Mouse (Mus musculus) retina, adult 2 months (tissue): ENCODE data around the gene Tbp.
"Not testable (repeated sequence)": the region's sequence is repeated elsewhere in the genome, so short reads cannot be mapped to it uniquely, and the experiment has no call there.

Experiments
- DNase-seq: peaks from one replicate; pipeline ENCODE4 v3.0.0-alpha.2; 2012; ENCODE audit warnings: low read depth, low spot score

Gene Tbp

DNA sequence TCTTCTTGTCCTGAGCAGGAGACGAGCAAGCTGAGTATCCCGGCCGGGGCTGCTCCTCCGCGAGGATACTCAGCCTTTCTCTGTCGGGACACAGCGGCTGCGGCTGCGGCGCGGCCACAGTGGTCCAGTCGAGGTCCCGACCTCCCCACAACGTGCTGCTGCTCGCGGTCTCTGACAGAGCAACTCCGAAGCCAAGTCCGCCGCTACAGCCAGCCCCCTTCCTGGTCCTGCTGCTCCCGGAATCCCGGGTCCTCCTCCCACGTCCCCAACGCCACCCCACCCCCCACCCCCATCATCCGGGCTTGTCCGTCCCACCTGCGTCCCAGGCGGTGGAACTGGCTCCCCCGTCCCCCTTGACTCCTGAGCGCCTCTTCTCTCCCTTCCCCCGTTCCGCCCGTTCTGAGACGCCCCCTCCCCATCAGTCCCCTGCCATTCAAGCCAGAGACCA is 36.8 kb downstream of the Tbp start:
- DNase-seq = no peak

DNA sequence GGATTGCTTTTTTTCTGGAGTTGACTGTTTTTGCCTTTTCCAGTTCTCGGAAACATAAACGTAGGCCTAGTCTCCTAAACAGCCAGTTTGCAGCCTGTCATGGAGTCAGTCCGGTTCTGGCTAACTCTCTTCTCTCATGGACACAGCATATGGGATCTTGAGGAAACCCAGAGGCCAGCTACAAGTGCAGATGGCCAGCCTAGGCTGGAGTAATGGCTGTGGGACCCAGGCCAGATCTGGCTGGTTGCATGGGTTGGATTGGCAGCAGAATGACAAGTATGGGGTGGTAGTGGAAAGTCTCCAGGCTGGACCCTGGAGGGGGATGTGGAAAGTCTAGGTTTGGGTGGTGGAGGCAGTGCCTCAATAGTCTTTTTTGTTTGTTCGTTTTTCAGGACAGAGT is 40.6 kb downstream of the Tbp start:
- DNase-seq = no peak

DNA sequence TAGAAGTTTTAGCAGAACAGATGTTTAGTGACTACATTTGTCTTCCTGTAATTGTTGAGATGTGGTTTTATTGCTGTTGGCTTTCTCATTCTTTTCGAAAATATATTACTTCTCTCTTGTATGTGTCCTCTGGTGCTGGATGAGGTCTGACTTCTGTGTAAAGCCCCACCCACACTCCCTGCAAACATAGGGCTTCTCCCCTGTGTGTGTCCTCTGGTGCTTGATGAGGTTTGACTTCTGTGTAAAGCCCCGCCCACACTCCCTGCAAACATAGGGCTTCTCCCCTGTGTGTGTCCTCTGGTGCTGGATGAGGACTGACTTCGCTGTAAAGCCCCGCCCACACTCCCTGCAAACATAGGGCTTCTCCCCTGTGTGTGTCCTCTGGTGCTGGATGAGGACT is 44.2 kb downstream of the Tbp start:
- DNase-seq = not testable (repeated sequence)

DNA sequence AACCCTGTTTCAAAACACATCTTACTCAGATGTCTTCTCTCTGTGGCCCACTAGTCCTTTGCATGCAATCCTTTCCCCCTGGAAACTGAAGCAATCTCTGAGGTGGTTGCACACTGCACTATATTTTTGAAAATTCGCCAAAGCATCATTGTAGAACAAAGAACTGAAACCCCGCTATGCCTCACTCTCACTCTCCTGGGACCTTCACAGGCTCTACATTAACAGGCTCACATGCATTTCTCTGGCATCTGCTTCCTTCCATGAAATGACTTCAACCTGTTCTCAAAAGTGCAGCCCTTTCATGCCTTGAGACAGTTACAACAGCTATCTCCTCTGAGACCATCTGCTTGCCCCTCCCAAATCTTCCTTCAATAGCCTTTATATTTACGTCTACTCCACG is 46.8 kb downstream of the Tbp start:
- DNase-seq = no peak

DNA sequence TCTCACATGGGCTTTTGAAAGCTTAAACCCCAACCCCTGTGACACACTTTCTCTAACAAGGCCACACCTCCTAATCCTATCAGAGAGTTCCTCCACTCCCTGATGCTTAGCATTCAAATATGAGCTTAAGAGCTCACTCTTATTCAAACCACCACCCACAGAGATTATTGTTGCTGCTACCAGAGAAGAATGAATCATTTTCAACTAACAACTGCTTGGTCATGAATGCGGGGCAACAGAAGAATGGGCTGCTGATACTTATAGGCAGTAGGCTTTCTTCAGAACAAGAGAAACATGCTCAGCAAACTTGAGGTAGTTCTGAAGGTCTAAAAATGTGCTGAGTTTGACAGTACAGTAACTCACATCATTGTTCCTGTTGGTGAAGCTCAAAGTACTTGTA is 50.0 kb downstream of the Tbp start:
- DNase-seq = no peak

DNA sequence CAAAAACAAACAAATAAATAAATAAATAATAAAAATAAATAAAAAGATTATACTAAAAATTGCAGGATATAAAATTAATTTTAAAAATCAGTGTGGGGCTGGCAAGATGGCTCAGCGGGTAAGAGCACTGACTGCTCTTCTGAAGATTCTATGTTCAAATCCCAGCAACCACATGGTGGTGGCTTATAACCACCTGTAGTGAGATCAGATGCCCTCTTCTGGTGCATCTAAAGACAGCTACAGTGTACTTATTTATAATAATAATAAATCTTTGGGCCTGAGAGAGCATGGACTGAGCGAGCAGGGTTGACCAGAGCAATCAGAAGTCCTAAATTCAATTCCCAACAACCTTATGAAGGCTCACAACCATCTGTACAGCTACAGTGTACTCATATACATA is 60.3 kb downstream of the Tbp start:
- no peak for DNase-seq

DNA sequence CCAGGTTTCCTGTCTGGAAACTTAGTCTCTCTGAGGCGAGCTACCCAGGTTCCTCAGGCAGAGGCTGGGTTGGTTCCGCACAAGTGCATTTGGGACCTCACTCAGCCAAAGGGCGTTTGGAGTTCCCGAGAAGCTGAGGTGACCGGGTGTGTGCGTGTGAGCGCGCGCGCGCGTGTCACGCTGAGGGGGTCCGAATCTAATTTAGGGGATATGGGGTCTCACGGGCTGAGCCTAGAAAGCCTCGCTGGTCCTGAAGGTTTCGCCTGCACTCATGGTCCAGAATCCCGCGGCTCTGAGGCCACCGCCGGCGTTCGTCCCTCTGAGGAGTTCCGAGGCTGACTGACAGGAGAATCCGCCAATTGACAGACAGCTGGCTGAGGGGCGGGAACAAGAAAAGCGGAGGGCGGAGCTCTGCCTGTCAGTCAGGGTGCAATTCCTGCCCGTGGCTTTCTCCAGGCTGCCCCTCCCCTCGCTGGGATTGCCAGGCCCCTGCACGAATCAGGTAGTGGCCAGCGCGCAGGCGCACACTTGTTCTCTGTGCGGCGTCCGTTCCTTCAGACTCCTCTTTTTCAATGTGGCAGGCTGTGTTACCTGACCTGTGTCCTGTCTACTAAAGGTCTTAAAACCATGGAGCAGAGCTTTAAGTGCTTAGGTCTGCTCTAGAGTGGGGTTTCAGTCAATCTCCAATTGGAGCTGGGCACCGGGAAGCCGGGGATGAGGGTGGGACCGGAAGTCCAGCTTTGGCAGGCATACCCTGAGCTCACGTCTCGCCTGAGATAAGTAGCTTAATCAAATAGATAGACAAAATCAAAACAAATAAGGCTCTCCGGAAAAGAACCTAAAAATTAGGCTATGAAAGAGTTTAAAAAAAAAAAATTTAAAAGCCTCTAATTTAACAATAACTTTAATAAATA is 64.6 kb downstream of the Tbp start, which contains the start of gene Prdm9:
Gene Prdm9, minus strand, starts transcription at position 341 of the 914 bp plus-strand sequence.
- peak; percentile 99 for DNase-seq

DNA sequence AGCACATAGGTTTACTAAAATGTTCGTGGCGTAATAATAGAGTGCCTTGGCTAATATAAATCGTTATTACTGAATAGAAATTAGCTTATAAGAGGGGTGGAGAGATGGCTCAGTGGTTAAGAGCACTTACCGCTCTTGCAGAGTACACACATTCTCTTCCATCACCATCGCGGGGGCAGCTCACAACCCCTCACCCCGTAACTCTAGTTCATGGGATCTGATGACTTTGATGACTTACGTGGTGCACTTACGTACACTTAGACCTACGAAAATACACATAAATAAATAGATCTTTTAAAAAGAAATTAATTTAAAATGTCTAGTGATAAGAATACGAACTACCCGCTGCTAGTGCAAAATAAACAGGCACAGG is 65.2 kb downstream of the Tbp start:
- no peak for DNase-seq

DNA sequence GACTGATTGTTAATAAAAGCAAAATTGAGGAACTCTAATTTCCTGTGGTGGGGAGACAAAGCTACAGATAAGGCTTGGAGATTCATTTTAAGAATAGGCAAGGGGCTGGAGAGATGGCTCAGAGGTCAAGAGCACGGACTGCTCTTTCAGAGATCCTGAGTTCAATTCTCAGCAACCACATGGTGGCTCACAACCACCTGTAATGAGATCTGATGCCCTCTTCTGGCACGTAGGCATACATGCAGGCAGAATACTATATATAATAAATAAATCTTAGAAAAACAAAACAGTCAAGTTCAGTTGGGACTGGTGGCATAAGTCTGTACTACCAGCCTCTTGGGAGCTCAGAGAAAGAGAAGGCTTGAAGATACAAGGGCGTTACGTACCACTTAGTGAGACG is 67.2 kb downstream of the Tbp start:
- DNase-seq = no peak

DNA sequence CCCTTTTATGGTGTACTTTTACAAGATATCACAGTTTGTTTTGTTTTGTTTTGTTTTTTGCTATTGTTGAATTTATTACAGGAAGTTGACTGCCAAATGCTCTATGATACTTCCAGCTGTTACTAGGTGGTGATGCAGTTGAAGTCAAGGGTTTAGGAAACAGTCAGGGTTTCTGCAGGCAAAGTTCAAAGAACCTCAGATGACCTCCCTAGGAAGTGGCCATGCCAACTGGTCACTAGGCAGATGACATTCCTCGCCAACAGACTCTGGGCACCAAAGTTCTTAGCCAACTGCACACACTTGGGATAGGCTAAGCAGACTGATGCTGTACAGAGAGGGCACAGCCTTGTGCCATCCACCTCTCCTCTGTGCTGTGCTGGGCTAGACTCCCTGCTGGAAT is 75.4 kb downstream of the Tbp start:
- no peak for DNase-seq

DNA sequence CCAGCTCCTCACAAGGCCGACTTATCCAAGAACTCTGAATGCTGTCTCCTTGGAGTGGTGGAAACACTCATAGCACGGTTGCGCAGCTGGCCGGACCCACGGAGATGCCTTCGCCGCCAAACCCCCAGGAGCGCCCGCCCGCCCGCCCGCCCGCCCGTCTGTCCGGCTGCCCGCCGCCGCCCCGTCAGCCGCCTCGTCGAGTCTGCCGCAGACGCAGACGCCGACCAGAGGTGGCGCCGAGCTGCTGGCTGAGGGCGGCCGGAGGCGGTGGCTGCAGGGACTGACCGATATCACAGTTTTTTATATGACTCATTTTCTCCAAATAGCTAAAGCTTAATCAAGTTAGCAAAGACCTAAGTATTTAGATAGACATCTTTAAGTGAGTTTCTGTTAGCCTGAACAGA is 77.6 kb downstream of the Tbp start:
- no peak for DNase-seq
